Mouse (Mus musculus): ENCODE measurements at regions not wholly inside any gene's neighbourhood (a gene's known extent, or its start where the extent isn't known, plus 50 kb on each side); places are given as distances from the start of the nearest gene placed in this dataset.

DNA sequence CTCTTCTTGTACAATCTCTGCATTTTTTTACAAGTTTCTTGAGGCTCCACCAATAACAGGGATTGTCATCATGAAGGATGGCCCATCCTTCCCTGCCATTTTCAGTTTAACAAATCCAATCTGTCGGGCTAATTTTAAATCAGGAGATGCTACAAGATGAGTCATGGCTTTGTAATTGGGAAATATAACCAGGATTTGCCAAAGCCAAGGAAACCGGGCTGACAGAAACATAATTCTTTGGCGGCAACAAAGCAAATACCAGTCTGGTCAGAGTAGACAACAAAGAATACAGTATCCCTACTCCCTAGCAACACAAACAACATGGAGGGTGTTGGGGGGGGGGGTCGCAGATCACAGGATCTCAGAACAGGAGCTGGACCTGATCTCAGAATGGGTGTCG lies 123.0 kb downstream of the Rdh14 start:
- 74% methylated on average over 5 of the region's 5 CpGs for WGBS
- Histone ChIP-seq H3K4me3 (replicated peaks; ENCODE audit: control insufficient read depth, low read depth, low read length) (no peak overlapping the region), H3K4me1 (ENCODE audit: control insufficient read depth, insufficient read depth, low read length) (no peaks in the 10 kb centered on the region), H3K27ac (ENCODE audit: control insufficient read depth, insufficient read depth, low read depth, low read length, poor library complexity) (no peak overlapping the region)
- TF ChIP-seq POLR2A (IDR thresholded peaks at IDR 0.05; ENCODE audit: borderline replicate concordance, control insufficient read depth, low read depth, low read length) (no peak), CTCF (IDR thresholded peaks at IDR 0.05; ENCODE audit: control insufficient read depth, insufficient read depth, low read length) (no peak)

- 77% methylated on average over 8 of the region's 8 CpGs for WGBS
- Histone ChIP-seq H3K4me3 (replicated peaks; ENCODE audit: control insufficient read depth, low read depth, low read length) (no peak overlapping the region), H3K4me1 (ENCODE audit: control insufficient read depth, insufficient read depth, low read length) (no peaks in the 10 kb centered on the region), H3K27ac (ENCODE audit: control insufficient read depth, insufficient read depth, low read depth, low read length, poor library complexity) (no peak overlapping the region)
- TF ChIP-seq CTCF (IDR thresholded peaks at IDR 0.05; ENCODE audit: control insufficient read depth, insufficient read depth, low read length), result no peak
- no peak for TF ChIP-seq POLR2A (IDR thresholded peaks at IDR 0.05; ENCODE audit: borderline replicate concordance, control insufficient read depth, low read depth, low read length)
Measured at GRCm38 (mm10) chr12:10514278-10514677, 123.7 kb downstream of the Rdh14 start.

- Histone ChIP-seq H3K27ac (ENCODE audit: control insufficient read depth, insufficient read depth, low read depth, low read length, poor library complexity) (no peak overlapping the region), H3K4me3 (replicated peaks; ENCODE audit: control insufficient read depth, low read depth, low read length) (no peak overlapping the region), H3K4me1 (ENCODE audit: control insufficient read depth, insufficient read depth, low read length) (no peaks in the 10 kb centered on the region)
- TF ChIP-seq POLR2A (IDR thresholded peaks at IDR 0.05; ENCODE audit: borderline replicate concordance, control insufficient read depth, low read depth, low read length) (no peak), CTCF (IDR thresholded peaks at IDR 0.05; ENCODE audit: control insufficient read depth, insufficient read depth, low read length) (no peak)
- 62% methylated on average over 7 of the region's 7 CpGs for WGBS
Measured at GRCm38 (mm10) chr12:10524509-10525286, 134.1 kb downstream of the Rdh14 start.

- H3K27ac ChIP-seq (ENCODE audit: control insufficient read depth, insufficient read depth, low read depth, low read length, poor library complexity), result no peak overlapping the region
- H3K4me3 ChIP-seq (replicated peaks; ENCODE audit: control insufficient read depth, low read depth, low read length), result no peak overlapping the region
- H3K4me1 ChIP-seq (ENCODE audit: control insufficient read depth, insufficient read depth, low read length), result no peaks in the 10 kb centered on the region
- WGBS, result 64% methylated on average over 4 of the region's 4 CpGs
- no peak for TF ChIP-seq POLR2A (IDR thresholded peaks at IDR 0.05; ENCODE audit: borderline replicate concordance, control insufficient read depth, low read depth, low read length)
- no peak for TF ChIP-seq CTCF (IDR thresholded peaks at IDR 0.05; ENCODE audit: control insufficient read depth, insufficient read depth, low read length)
Measured at GRCm38 (mm10) chr12:10525934-10526333, 135.4 kb downstream of the Rdh14 start.

DNA sequence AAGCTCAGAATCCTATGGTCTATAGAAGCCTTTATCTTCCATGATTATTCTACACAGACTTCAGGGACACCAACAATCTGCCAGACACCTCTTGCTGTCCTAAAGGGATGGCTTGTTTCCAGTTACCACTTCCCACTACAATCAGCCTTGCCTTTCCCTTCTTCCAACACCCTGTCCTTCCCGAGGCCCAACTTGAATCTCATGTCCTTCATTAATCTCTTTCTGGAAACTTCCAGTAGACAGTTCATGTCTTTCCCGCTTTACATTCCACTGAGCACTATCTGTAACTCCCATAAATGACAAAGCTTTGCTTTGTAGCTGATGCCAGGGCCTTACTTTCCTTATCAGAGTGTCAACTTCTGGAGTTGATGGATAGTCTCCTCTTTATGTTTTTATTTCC lies 138.5 kb downstream of the Rdh14 start:
- Histone ChIP-seq H3K27ac (ENCODE audit: control insufficient read depth, insufficient read depth, low read depth, low read length, poor library complexity) (no peak overlapping the region), H3K4me1 (ENCODE audit: control insufficient read depth, insufficient read depth, low read length) (no peaks in the 10 kb centered on the region), H3K4me3 (replicated peaks; ENCODE audit: control insufficient read depth, low read depth, low read length) (no peak overlapping the region)
- 51% methylated on average over 2 of the region's 2 CpGs for WGBS
- TF ChIP-seq CTCF (IDR thresholded peaks at IDR 0.05; ENCODE audit: control insufficient read depth, insufficient read depth, low read length) (no peak), POLR2A (IDR thresholded peaks at IDR 0.05; ENCODE audit: borderline replicate concordance, control insufficient read depth, low read depth, low read length) (no peak)

DNA sequence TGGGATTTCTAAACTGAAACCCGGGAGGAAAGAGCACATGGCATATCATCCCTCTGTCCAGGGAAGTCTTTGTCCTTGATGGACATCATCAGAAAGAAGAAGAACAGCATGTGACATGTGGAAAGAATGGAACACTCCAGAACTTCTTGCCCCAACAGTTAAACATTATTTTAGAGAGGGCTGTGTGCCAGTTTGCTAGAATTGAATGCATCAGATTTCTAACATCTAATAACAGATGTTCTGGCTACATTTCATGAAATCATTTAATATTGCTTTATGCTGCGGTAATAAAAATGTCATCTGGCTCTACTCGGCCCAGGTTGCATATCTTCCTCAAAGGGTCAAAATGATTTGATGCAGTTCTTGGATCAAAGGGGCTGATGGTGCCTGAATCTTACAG lies 140.4 kb downstream of the Rdh14 start:
- TF ChIP-seq POLR2A (IDR thresholded peaks at IDR 0.05; ENCODE audit: borderline replicate concordance, control insufficient read depth, low read depth, low read length) (no peak), CTCF (IDR thresholded peaks at IDR 0.05; ENCODE audit: control insufficient read depth, insufficient read depth, low read length) (no peak)
- WGBS, result 81% methylated on average over 3 of the region's 3 CpGs
- no peak overlapping the region for H3K27ac ChIP-seq (ENCODE audit: control insufficient read depth, insufficient read depth, low read depth, low read length, poor library complexity)
- no peak overlapping the region for H3K4me3 ChIP-seq (replicated peaks; ENCODE audit: control insufficient read depth, low read depth, low read length)
- H3K4me1 ChIP-seq (ENCODE audit: control insufficient read depth, insufficient read depth, low read length), result no peaks in the 10 kb centered on the region

DNA sequence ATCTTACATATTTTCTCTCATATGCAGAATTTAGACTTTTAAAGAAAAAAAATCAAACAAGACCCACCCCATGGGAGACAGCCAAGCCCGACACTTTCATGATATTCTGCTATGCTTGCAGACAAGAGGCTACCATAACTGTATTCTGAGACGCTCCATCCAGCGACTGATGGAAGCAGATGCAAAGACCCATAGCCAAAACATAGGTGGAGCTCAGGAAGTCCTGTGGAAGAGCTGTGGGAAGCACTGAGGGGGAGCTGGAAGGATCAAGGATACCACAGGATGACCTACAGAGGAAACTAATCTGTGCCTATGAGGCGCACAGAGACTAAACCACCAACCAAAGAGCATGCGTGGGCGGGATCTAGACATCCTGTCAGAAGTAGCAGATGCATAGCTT lies 143.4 kb downstream of the Rdh14 start:
- Histone ChIP-seq H3K4me1 (ENCODE audit: control insufficient read depth, insufficient read depth, low read length) (no peaks in the 10 kb centered on the region), H3K27ac (ENCODE audit: control insufficient read depth, insufficient read depth, low read depth, low read length, poor library complexity) (no peak overlapping the region), H3K4me3 (replicated peaks; ENCODE audit: control insufficient read depth, low read depth, low read length) (no peak overlapping the region)
- 73% methylated on average over 6 of the region's 6 CpGs for WGBS
- TF ChIP-seq POLR2A (IDR thresholded peaks at IDR 0.05; ENCODE audit: borderline replicate concordance, control insufficient read depth, low read depth, low read length), result no peak
- no peak for TF ChIP-seq CTCF (IDR thresholded peaks at IDR 0.05; ENCODE audit: control insufficient read depth, insufficient read depth, low read length)

DNA sequence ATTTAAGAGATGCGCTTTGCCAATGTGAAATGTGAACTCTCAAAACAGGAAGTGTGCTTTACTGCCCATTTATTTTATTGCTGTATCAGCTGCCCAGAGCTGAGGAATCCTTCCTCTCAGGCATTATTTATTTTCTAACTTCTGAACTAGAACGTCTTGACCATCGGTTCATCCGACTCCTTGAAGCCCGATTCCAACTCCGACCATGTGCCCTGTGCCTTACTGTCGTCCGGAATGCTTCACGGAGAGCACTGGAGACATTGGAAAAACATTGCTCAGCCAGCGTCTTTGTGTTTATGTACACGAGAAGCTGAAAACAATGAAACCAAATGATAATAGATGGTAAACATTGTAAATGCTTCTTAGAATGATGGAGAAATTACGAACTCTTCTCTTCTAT lies 145.7 kb downstream of the Rdh14 start:
- H3K4me1 ChIP-seq (ENCODE audit: control insufficient read depth, insufficient read depth, low read length), result no peaks in the 10 kb centered on the region
- no peak overlapping the region for H3K27ac ChIP-seq (ENCODE audit: control insufficient read depth, insufficient read depth, low read depth, low read length, poor library complexity)
- H3K4me3 ChIP-seq (replicated peaks; ENCODE audit: control insufficient read depth, low read depth, low read length), result no peak overlapping the region
- WGBS, result 69% methylated on average over 12 of the region's 12 CpGs
- TF ChIP-seq CTCF (IDR thresholded peaks at IDR 0.05; ENCODE audit: control insufficient read depth, insufficient read depth, low read length), result no peak
- no peak for TF ChIP-seq POLR2A (IDR thresholded peaks at IDR 0.05; ENCODE audit: borderline replicate concordance, control insufficient read depth, low read depth, low read length)

GRCm38 (mm10) chr12:10537069-10537468 lies 146.5 kb downstream of the Rdh14 start:
- H3K27ac ChIP-seq (ENCODE audit: control insufficient read depth, insufficient read depth, low read depth, low read length, poor library complexity), result no peak overlapping the region
- WGBS, result 4% methylated on average over 4 of the region's 4 CpGs
- TF ChIP-seq CTCF (IDR thresholded peaks at IDR 0.05; ENCODE audit: control insufficient read depth, insufficient read depth, low read length), result peak; percentile 30; the same call in 1 of the 2 replicates
- no peak for TF ChIP-seq POLR2A (IDR thresholded peaks at IDR 0.05; ENCODE audit: borderline replicate concordance, control insufficient read depth, low read depth, low read length)
- H3K4me1 ChIP-seq (ENCODE audit: control insufficient read depth, insufficient read depth, low read length), result no peaks in the 10 kb centered on the region
- no peak overlapping the region for H3K4me3 ChIP-seq (replicated peaks; ENCODE audit: control insufficient read depth, low read depth, low read length)

Measured in bone marrow, adult 2 months (tissue).